Mouse (Mus musculus): ENCODE data around the gene Akap11. TPM values are rescaled to one million over a fixed set of nuclear protein-coding genes. Genes with fewer than 3 reads are reported as not detected.

Akap11 gene
- polyA plus RNA-seq, 1 experiment from 2014 or later = 18.3 TPM

- WGBS = 93% methylated on average over 12 of the region's 12 CpGs
- Histone ChIP-seq H3K4me1 (replicated peaks; ENCODE audit: control insufficient read depth, insufficient read depth, low read length) (no peaks in the 10 kb centered on the region), H3K4me2 (ENCODE audit: low read depth, low read length, severe bottlenecking) (no peak overlapping the region), H3K27me3 (ENCODE audit: control insufficient read depth, insufficient read depth, low read length) (no peaks in the 10 kb centered on the region), H3K9me3 (ENCODE audit: control insufficient read depth, low read length) (no peaks in the 10 kb centered on the region), H3K9ac (ENCODE audit: low read length) (no peak overlapping the region), H3K27ac (ENCODE audit: low read depth, low read length) (no peak overlapping the region), H3K36me3 (ENCODE audit: control insufficient read depth, insufficient read depth, low read length) (no peaks in the 10 kb centered on the region), H3K4me3 (ENCODE audit: low read depth, low read length) (no peak overlapping the region)
- no peak for DNase-seq (ENCODE audit: low spot score)
- no peak for ATAC-seq (replicated peaks; ENCODE audit: low FRiP score)
These were observed 88.6 kb downstream of the Akap11 start for GRCm38 (mm10) chr14:78448017-78448416.

GRCm38 (mm10) chr14:78447542-78447941, 89.1 kb downstream of the Akap11 start:
- DNase-seq (ENCODE audit: low spot score) (no peak), ATAC-seq (replicated peaks; ENCODE audit: low FRiP score) (no peak)
- no peaks in the 10 kb centered on the region for H3K36me3 ChIP-seq (ENCODE audit: control insufficient read depth, insufficient read depth, low read length)
- no peak overlapping the region for H3K4me2 ChIP-seq (ENCODE audit: low read depth, low read length, severe bottlenecking)
- 83% methylated on average over 3 of the region's 3 CpGs for WGBS
- no peaks in the 10 kb centered on the region for H3K9me3 ChIP-seq (ENCODE audit: control insufficient read depth, low read length)
- no peak overlapping the region for H3K9ac ChIP-seq (ENCODE audit: low read length)
- no peak overlapping the region for H3K27ac ChIP-seq (ENCODE audit: low read depth, low read length)
- H3K27me3 ChIP-seq (ENCODE audit: control insufficient read depth, insufficient read depth, low read length) = no peaks in the 10 kb centered on the region
- H3K4me1 ChIP-seq (replicated peaks; ENCODE audit: control insufficient read depth, insufficient read depth, low read length) = no peaks in the 10 kb centered on the region
- no peak overlapping the region for H3K4me3 ChIP-seq (ENCODE audit: low read depth, low read length)

Other genes with a start within 250 kb of the Akap11 start
- gene Tnfsf11, start 228.8 kb downstream of the Akap11 start, polyA plus RNA-seq (2014; fragmentation: Nextera tagmentation; extraction: Ambion mirVana) = 0.31 and 0.45 TPM in 2 replicates
- gene Dgkh, start 196.0 kb upstream of the Akap11 start, polyA plus RNA-seq (2014; fragmentation: Nextera tagmentation; extraction: Ambion mirVana) = 1.3 and 1.8 TPM in 2 replicates

Data from forebrain, embryonic 11.5 days (tissue).